Mouse (Mus musculus) inflammation-experienced regulatory T-cells, adult 6 months (primary cell): ENCODE measurements at regions not wholly inside any gene's neighbourhood (a gene's known extent, or its start where the extent isn't known, plus 50 kb on each side); places are given as distances from the start of the nearest gene placed in this dataset.
"Not testable (repeated sequence)": the region's sequence is repeated elsewhere in the genome, so short reads cannot be mapped to it uniquely, and the experiment has no call there.

Experiments
- ATAC-seq: one replicate; pipeline ENCODE4 v1.8.0; 2017

DNA sequence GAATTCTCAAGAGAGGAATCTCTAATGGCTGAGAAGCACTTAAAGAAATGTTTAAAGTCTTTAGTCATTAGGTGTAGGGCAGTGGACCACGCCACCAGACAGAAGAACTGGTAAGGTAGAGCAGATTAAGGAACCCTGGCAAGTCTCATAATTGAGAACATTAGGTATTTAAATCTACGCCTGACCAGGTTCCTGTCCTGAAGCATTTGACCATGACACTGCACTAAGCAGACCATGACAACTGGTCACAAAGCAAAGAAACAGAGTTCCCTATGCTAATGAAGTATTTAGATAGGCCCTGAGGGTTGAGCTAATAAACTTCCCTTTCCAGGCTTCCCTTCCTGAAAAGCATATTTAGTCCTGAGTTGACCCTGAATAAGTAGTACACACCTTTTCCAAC lies 562.3 kb downstream of the Cdh11 start:
- no peak for ATAC-seq

GRCm38 (mm10) chr8:102205633-102206032 lies 579.8 kb downstream of the Cdh11 start:
- no peak for ATAC-seq

DNA sequence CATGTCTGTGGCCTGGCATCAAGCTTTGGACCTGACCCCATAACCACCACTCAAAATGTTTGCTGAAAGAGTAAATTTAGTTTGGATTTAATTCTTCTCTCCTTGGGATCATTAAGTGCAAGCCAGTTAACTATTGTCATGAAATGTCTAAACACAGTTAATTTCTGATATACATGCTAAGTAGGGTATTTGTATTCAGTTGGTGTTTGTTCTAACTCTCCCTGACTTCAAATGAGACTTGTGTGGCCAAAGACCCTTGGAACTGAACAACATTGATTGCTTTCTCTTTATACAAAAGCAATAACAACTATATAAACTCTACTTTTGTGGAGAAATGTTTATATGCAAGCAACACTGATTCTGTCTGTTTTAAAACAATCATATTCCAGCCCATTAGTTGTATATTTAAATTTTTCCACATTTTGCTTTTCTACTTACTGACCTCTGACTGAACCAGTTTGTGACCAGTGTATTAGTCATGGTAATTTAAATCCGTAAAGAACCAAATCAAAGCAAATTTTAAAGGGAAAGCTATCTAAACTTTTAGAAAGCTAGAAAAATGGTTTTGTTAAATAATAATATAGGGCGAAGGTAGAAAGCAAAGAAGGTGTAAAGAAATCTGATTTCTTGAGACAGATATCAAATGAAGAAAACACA lies 625.8 kb downstream of the Cdh11 start:
- no peak for ATAC-seq

DNA sequence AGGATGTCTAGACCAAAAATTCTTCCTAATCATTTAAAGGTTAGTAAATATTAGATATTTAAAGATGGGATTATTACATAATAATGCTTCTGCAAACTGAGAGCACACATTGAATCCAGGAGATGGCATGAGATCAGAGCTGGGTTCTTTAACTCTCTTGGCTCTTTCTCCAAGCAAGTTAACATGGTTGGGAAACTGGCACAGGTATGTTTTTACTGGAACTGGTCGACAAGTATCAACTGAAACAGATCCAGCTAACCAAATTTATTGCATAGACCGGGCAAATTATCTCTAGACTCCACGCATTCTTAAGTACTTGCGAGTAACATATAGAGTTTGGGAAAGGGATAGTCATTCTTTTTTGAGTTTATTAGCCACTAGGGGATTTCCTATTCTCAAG lies 666.8 kb downstream of the Cdh11 start:
- no peak for ATAC-seq

GRCm38 (mm10) chr8:102116846-102117403 lies 668.5 kb downstream of the Cdh11 start:
- ATAC-seq, result no peak

DNA sequence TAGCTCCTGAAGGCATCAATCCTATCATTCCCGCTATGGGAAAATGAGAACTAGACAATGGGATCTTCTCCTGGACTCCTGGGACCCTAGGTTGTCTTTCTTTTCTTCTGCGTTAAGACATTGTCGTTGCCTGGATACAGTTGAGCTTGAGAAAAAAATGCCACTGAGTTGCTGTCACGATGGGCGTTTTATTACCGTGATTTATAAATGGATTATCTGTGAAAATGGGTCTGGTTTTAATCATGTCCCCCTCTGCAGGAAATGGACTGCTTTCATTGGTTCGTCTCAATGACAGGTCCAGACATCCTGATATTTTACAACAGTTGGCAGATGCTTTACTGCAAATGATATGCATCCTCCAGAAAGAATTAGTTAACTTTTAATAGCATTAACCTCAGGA lies 681.7 kb downstream of the Cdh11 start:
- no peak for ATAC-seq

GRCm38 (mm10) chr8:102096726-102097125 lies 688.7 kb downstream of the Cdh11 start:
- no peak for ATAC-seq

DNA sequence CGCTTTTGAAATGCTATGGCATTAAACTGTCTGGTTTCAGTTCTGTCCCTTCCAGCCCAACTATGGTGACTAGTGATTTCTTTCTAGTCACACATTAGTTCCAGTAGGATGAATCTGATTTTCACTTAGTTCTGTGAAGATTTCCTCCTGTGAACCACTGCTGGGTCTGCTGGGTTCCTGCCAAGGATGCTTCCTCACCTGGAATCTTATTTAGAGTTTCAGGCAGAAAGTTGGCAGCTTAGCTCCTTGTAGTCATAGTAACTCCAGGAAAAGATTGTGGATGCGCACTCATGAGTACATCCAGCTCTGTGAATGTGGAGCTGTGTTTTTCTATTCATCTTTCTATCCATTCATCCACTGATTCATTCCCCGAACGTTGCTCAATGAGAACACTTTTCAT lies 699.5 kb downstream of the Cdh11 start:
- no peak for ATAC-seq

GRCm38 (mm10) chr8:102075611-102076010 lies 709.8 kb downstream of the Cdh11 start:
- no peak for ATAC-seq

GRCm38 (mm10) chr8:102064137-102064536 lies 721.3 kb downstream of the Cdh11 start:
- ATAC-seq, result no peak

DNA sequence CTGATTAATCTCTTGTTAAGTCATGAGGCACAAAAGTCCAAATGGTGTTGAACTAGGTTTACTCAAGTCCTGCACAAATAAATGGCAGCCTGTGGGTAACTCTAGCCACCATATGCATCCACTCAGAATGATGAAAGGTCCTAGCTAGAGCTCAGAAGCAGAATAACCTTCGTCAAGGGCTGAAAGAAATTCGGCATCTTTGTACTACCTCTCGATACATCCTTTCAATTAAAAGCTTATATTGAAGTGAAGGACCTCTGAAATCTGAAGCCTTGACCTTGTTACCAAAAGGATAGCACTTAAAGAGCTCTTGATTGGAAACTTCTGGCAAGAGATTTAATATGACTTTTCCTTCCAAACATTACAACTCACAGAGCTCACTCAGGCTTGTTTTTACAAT lies 732.0 kb downstream of the Cdh11 start:
- ATAC-seq, result no peak

DNA sequence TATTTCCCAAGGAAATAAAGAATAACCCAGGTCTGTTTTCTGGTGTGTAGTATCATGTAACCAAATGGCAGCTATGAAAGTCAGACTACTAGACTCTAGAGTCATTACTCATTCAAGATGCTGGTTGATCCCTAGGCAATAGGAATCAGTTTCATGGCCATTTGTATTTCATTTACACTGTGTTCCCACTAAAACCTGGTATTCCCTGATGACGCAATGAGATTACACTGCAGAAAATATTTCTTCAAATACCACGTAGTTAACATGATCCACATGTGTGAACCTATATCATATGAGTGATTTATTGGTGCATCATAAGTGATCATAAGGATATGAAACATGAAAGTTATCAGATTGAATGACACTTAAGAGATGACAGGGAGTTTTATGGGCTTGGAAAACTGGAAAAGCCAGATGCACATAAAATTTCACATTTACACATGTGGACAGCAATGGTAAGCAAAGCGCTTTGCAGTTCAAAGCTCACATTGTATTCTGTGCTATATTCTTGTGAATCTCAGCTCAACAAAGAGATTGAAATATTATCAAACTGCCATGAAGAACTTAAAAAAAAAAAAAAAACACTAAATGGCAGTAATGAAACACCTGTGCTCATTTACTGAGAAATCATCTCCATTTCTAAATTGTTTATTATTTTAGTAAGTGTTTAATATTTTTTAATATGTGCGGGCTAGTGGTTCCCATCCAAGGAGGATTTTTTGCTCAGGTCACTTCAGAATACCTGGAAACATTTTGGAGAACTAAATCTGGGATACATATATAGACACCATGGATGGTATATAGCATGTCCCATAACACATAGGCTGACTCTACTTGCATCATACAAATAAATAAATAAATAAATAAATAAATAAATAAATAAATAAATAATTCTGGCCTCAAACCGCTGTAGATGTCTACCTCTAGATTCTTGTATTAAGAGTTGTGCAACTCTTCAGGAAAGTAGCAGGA lies 758.2 kb downstream of the Cdh11 start:
- no peak for ATAC-seq

DNA sequence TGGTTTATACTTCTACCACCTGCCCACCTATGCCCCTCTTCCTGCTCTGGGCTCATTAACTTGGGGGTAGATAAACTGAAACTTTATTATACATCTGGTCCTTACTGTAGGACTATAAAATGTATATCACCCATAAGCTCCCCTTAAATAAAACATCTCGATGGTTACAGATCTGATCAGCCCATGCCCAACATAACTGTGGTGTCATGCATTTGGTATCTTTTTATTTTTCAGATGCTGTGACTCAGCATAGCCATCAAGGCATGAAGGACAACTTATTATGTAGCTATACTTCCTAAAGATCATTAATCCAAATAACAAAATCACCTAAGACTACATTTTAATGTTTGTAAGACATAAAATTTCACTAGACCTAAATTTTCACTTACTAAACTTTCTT lies 761.0 kb downstream of the Cdh11 start:
- ATAC-seq, result peak; percentile 50

- no peak for ATAC-seq
Measured at GRCm38 (mm10) chr8:102017776-102018175, 767.7 kb downstream of the Cdh11 start.

DNA sequence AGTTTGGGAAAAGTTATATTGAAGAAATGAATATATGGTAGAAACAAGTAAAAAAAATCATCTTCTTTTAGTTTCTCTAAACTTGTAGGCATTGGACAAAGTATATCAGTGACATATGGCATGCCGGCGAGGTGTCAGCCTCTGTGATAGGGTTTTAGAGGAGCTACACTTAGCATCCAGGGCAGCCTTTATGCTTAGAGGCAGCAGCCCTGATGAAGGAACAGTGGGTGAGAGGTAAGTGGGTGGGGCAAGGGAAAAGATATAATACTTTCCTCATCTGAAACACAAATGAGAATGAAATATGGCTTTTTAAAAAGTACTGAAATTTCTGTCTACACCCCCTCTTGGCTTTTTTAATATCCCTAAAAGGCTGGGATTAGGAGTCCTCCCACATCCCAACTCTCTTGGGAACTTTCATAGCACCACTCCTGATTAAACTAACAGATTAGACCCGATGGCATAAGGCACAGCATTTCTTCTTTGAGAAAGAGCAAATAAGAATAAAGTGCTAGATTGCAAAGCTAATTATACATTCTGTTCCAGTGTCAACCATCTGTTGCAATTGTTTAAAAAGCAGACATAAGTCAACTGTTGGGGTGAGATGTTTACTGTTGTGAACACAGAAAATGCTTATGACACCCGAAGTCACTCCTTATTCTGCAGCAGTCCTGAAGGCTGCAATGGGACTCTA lies 785.0 kb downstream of the Cdh11 start:
- ATAC-seq, result no peak

- ATAC-seq, result not testable (repeated sequence)
Measured at GRCm38 (mm10) chr8:101996761-101997160, 788.7 kb downstream of the Cdh11 start.

GRCm38 (mm10) chr8:101956832-101957231 lies 828.6 kb downstream of the Cdh11 start:
- no peak for ATAC-seq

GRCm38 (mm10) chr8:101950599-101950998 lies 834.8 kb downstream of the Cdh11 start:
- ATAC-seq, result no peak

DNA sequence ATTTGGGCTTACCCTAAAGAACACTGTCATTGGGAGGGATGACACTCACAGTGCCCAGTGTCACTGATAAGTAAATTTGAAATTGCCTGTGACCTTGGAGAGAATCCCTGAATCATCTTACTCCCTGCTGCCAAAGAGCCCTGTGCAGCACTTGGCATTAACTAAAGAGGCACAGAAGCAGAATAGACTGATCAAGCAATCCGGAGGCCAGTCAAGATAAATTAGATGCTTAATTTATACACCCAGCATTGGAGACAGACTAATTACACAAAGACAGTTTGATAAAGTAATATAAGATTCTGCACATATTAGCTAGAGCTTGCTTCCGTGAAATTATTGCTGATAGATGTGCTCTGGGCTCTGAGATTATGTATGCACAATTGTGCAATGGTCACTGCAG lies 847.6 kb downstream of the Cdh11 start:
- ATAC-seq, result no peak

GRCm38 (mm10) chr8:101913665-101914064 lies 871.8 kb downstream of the Cdh11 start:
- no peak for ATAC-seq
